Mouse (Mus musculus) ZHBTc4 (cell line): ENCODE data around the gene Atxn1.

ENCODE experiments used
- DNase-seq: peaks from one replicate; pipeline ENCODE4 v3.0.0-alpha.2; 2011; ENCODE audit warnings: low read depth, low spot score

Gene Atxn1

DNA sequence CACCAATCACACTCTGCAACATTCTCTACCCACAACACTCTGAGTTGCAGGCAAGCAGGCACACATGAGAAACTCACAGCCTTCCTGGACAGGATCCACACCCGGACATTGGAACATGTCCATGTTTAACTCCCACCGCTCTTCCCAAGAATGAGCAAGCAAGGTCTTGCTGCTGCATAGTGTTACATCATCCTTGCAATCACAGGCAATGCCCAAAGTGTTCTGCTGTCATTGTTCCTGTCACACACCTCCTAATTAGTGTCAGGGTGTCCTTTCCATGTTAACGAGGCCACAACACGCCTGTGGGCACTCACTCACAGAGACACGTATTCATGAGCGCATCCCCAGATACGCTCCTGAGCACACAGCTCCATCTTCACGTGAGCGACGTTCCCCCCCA is 181.1 kb downstream of the Atxn1 start:
- no peak for DNase-seq

DNA sequence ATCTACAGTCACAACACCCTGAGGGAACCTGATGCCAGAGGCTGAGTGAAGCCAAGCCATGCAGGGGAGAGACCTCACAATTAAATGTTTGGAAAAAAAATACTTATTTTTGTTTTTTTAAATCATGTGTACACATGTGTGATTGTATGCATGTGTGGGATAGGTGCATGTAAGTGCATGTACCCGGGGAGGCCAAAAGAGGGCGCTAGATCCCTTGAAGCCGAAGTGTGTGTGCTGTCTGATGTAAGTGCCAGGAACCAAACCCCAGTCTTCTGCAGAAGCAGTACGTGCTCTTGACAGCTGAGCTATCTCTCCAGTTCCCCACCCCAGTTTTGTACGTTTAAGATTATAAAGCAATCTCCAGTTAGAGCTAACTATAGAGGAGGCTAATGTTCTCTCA is 186.1 kb downstream of the Atxn1 start:
- DNase-seq: peak; percentile 19

DNA sequence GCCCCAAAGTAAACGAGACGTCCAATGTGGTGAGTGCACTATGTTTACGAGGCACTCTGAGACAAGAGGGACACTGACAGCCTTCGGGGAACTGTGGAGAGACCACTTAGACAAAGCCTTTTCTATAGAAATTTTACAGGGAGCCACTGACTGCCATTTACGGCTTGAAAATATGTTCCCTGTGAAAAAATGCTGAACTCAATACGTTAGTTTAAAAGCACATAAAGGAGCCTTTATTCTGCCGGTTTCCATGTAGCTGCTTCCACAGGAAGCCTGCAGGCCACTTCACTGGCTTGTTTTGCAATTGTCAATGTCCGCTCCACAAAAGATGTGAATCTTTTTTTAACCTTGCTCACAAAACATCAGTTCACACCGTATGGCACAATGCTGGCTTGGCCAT is 186.6 kb downstream of the Atxn1 start:
- no peak for DNase-seq

DNA sequence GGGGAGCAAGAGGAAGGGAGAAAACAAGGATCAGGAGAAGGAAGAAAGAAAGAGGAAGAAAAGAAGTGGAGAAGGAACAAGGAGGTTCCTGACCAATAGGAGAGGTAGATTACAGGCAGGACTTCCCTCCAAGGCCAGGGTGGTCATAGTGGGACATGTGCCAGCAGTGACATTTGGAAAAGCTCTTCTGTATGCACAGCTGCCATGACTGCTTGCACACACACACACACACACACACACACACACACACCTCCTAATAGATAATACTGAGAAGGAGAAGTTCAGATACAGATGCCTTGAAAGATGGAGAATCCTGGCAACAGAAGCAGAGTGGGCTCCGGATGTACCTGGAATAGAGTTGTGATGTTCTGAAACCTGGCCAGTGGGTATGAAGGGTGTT is 189.3 kb downstream of the Atxn1 start:
- no peak for DNase-seq

DNA sequence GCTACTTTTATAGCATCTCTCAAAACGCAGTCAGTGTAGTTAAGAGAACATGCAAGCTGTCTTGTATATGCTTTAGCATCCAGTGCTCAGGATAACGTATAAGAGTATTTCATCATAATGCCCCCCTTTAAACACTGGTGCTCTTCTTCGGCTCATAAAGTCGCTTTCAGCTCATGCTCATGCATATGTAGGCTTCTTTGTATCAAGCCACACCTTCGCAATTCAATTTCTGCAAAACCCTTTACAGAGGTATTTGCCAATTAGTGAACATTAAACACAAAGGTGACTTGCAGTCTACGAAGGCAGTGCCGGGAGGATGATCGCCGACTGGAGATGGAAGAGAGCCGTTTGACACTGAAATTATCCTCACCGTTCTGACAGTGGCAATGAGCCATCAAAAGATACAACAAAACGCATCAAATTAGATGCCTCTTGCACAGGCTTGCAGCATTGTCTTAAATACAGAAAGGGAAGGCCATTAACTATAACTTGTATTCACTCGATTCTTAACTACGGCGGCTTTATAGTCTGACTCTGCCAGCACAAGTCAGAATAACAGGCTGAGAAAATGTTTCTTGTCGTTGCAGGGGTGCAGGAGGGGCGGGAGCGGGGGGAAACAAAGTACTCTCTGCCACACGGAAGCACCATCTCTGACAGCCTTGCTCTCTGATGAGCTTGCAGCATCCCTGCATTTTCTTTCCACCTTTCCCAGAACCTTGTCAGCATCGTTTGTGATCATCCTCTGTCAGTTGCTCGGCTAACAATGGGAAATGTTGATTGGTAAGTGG is 191.2 kb downstream of the Atxn1 start:
- no peak for DNase-seq

DNA sequence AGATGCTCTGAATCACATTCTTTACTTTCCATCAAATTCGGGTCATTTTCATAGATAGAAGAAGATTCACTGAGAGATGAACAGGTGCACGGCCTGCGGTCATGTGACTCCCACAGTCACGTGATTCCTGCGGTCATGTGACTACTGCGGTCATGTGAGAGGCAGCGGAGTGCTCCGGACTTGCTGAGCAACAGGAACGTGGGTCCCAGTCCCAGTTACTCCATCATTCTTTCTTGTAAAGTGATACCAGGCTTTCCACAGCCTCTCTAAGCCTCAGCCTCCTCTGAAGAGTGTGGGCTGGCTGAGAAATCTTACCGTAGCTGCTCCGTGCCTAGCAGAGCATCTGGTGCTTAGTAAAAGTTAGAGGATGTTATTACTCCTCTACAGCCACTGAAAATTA is 195.1 kb downstream of the Atxn1 start:
- DNase-seq: peak; percentile 31

DNA sequence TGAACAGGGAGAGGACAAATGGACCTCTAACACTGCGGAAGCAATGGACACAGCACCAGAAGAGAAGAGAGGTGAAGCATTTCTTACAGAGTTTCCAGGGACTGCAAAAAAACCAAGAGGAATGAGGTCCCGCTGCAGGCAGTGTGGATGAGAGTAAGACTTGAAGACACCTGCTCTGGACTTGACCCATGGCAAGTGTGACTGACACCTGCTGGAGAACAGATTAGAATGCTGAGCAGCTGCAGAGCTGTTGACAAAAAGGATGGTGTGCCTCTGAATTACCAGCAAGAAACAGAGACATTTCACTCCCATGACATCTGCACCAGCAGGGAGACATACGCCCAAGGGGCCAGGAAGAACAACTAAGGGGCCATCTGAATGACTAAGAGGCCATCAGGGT is 196.6 kb downstream of the Atxn1 start:
- DNase-seq: no peak

DNA sequence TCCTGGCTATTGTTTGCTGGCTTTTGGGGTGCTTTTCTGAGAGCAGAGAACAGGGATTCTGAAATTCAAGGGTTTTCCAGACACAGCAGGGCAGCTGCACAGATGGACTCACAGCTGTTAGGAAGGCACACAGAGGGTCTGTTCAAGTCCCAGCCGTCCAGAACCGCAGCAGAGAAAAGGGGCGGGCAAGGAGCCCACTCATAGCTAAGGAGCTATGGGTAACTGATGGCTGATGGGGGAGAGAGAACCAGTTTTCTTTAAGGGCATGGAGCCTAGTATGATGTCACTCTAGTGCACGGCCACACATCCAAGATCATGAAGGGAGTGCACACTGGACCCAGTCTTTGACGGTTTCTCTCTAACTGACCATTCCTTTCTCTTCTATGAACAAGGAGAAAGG is 200.5 kb downstream of the Atxn1 start:
- DNase-seq: no peak

DNA sequence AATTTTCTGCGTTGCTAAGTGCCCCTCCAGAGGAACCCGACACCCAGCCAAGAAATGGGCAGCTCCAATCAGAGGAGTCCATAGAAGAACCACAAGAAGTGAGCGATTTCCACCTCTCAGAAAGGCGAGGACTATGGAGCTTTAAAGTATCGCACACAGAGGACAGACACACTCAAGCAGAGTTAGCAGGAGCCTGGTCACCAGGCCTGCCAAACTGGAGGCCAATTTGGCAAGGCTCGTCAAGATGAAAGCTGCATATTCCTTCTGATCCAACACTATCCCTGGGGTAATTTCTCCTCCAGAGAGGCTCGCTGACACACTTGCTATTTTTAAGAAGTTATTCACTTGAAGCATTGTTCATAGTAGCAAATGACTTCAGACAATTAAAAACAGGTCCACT is 202.5 kb downstream of the Atxn1 start:
- no peak for DNase-seq

DNA sequence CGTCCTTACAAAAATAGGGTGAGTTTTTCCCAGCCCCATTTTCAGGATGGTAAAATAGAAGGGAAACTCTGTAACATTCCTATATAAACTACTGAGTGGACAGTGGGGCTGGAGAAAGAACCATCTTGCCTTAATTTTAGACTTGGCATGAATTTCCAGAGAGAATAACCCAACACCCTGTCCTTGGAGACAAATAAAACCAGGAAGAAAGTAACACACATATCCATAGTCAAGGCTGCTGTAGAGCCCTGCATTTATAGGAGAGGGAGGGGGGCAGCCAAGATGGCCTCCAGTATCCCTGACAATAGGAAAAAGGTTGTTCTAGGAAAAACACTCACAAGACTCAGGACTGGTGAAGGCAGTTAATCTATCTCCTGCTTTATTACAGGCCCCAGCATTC is 210.3 kb downstream of the Atxn1 start:
- no peak for DNase-seq

DNA sequence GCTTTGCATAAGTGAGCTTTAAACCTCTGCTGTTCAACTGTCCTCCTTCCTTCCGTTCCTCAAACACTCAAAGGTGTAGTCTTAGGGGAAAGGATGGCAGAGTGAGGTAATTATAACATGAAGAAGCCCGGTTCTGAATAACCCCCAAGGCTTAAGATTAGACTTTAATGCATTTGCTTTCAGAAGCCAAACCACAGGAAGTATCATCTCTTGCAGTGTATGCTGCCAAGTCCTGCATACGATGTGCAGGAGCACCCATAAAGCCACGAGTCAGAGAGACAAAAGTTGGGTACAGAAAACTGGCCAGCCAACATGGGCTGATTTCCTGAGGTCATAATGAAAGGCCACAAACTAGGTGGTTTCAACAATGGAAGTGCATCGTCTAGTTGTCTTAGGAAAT is 212.3 kb downstream of the Atxn1 start:
- DNase-seq: no peak

DNA sequence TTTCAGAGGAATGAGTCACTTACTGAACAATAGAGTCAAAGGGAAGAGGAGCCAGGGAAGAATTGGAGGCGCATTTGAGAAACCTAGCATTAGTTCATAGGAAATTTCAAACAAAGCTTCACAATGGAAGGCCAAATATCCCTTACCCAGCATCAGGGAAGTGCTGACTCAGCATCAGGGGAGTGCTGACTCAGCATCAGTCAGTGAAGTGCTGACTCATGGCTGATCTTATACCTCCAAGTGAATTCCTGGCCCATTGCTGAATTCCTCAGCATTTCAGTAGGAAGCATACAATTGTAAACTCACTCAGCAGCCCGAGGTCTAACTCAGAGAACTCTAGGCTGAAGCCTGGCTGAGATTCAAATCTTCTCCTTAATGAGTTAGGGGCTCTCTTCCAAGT is 213.6 kb downstream of the Atxn1 start:
- DNase-seq: peak; percentile 35

DNA sequence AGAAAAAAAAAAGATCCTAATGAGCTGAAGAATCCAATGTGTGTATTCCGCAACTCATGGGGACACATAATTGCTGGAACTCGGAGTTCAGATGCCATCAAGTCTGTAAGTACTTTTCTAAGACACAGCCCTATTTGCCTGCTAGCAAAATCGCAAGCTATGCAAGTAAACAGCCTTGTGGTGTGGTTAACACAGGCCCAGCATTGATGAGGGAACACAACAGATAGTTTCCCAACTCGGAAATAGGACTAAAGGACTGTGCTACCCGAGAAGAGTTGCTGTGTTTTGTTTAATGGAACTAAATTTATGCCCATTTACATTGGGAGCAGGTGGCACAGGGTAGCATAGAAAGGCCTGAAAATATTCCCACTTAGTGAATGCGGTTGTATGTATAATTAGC is 214.2 kb downstream of the Atxn1 start:
- DNase-seq: no peak

DNA sequence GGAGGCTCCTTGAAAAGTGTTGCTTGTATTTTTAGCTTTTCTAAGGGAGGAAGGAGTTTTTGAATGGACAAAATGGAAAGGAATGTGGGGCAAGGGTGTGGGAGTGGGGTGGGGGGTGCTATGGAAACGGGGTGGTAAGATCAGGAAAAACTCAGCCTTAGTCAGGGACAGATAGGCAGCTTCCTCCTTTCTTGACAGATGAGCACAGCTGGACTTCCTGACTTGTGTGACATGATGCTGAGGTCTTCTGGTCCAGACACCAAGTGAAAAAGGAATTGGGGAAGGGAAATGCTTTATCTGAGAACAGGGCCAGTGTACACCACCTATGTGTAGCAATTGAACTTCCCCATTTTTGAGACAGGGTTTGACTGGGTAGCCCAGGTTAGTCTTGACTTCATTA is 214.9 kb downstream of the Atxn1 start:
- peak; percentile 5 for DNase-seq

DNA sequence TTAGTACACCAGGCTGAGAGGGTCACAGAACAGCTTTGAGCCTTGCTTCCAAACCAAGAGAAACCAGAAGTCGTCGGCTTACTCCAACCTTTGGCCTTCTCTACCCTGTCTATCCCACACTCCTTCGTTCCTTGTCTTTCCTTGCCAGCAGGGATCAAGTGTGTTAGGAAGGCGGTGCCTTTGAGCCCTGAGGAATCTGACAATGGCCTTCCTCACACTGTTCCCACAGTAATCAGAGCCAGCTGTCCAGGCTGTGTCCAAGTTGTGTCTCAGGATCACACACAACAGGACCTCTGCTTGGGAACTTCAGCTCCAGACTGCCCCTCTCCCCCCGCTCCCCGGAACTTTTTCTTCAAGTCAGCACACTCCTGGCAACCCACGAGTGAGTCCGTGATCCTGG is 215.6 kb downstream of the Atxn1 start:
- no peak for DNase-seq

DNA sequence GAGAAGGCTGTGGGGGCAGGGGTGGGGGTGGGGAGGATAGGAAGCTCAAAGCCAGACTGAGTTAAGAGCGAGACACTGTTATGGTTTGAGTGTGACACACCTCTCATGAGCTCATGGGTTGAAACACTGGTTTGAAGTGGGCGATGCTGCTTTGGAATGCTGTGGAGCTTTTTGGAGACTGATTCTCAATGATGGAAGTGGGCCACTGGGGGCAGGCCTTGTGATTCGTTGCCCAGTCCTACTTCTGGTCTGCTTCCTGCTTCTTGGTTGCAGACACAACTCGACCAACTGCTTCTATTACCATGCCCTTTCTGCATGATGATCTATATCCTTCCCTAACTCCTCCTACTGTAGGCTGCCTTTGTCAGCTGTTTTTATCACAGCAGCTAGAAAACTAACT is 216.1 kb downstream of the Atxn1 start:
- no peak for DNase-seq

DNA sequence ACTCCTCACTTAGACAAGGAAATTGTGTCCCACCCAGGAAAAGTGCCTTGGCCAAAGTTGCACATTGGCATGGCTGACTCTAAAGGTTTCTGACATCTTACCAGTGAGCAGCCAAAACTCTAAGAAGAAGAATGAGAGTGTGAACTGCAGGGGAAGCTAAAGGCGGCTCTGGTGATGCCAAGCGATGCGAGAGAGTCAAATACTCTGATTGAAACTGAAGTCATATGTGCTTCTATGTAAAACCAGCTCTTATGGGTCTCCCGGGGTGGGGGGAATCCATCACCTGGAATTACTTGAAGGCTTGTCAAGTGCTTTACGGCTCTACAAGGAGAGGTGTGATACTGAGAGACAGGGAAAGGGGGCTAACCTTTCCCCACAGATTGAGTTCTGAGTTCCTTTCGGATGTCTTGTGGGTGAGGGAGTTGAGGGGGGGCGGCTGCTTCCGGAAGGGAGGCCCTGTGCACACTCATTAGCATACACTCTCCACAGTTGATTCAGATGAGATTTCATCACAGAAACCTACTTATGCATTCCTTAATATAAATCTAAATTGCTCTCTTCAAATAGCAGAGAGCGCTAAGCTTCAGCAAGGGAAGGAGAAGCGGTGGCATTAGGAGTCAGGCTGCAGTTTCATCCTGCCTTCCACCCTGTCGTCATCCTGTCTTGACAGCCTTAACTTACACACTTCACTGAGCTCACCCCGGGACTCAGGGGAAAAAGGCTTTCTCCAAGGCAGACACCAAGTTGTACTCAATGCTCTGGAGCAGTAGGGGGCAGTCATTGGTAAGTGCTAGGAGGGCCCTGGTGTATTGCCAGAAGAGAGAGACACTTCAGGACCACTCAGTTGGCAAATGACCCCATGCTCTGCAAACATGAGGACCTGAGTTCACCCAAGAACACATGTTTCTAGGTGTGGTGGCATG is 218.7 kb downstream of the Atxn1 start:
- DNase-seq: peak; percentile 5

DNA sequence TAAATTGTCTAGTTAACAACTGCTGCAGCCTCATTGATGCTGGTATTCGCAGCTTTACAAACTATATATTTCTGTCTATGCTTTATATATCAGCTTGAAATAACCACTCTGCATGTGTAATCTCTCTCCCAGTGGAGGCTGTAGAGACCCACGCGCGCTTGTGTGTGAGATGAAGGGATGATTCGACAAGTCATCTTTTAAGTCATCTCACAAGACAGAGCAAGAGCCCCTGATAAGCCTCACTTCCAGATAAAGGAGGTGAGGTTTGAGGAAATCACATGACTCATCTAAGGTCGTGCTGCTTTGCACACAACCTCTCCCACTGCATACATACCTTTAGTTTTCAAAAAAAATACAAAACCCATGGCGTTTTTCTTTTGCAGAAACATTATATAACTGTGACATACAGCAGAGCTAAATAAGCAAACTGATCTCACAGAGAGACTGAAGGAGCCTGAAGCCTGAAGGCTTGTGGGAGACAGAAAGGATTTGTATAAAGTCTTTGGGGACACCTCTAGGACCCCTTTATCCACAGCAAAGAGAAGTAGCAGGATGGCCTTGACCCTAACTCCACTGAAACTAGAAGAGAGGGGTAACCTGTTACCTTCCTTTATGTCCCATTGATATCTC is 219.9 kb downstream of the Atxn1 start:
- no peak for DNase-seq

DNA sequence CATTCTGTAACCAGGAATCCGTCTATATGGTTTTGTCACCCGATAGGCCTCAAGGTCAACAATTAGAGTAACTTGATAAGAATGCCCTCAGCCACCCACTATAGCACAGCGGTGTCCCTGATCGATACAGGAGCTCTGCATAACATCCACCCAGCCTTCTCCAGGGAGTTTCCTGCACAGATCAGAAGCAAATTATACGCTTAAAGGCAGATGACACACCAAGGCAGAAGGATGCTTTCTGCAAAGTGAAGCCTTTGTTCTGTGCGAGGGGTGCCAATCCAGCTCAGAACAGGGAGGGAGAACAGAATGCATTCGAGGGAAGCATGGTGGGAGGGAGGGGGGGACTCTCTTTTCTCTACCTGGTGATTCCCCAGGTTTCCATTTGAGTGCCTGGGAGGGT is 221.0 kb downstream of the Atxn1 start:
- peak; percentile 5 for DNase-seq

DNA sequence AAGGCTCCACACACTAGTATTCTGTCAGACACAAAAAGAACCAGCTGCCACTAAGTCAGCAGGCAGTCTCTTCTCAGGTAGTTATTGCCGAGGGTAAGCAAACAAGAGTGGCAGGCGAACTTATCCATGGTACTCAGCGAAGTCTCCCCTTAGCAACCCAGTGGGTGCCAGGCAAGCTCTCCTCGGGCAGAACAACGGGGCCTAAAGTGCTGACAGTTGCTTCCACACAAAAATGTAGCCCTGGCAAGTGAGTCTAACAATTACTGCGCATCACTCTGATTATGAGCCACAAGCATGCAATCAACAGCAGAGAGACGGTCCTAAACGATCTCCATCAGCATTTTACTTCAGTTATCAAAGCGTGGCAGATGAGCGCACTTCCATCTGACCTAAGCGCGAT is 224.4 kb downstream of the Atxn1 start:
- no peak for DNase-seq

DNA sequence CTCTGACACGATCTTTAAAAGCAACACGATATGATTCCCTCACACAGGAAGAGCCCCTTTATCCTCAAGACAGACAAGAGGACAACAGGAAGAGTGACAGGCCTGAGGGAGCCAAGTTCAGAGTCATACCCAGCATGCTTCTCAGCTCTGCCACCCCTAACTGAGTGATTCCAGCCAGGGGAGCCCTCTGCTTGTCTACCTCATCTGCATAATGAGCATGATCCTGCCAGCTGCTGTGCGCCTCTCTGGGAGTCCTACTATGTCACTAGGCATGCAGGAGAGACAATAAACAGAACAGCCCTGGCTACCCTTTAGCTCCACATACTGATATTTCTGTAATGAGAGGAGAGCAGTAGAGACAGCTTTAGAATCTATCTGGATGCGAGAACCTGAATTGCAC is 228.6 kb downstream of the Atxn1 start:
- DNase-seq: no peak

DNA sequence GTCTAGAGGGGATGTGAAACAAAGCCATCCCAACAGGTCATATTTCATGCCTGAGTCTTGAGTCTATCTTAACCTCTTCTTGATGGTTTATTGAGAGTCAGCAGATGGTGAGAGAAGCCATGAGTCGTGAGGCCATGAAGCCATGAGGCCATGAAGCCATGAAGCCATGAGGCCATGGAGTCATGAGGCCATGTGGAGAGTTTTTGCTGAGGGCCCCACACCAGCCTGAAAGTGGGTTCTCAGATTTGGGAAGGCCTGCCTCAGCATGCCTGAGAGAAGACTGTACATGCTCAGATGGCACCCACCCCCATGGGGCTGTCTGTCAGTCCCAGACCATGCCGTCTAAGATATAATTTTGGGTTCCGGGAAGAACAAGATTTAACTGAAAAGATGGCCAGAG is 229.0 kb downstream of the Atxn1 start:
- no peak for DNase-seq

DNA sequence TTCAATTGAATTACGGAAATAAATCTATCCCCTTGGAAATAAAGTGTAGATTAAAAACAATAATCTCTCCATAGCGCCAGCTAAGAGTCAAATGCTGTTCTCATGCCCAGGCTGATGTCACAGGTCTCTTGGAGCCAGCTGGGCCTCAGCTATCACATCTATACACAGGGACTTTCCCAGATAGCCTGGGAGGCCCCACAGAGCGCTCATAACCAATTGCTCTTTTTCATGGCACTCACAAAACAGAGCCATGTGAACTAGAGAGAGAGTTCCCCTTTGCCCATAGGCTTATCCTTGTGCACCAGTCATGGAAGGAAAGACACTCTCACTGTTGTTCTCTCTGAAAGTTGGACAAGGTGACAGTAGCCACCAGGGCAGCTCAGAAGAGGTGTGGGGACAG is 230.3 kb downstream of the Atxn1 start:
- DNase-seq: no peak
